Mouse (Mus musculus) bone marrow, adult 2 months (tissue): ENCODE results near the gene Mtmr14.

ENCODE experiments used
- CTCF ChIP-seq: fragments of 200-500 bp; IDR thresholded peaks from 2 replicates; pipeline ENCODE4 v1.5.1; 2011; ENCODE audit warnings: low read length, control low read depth; ENCODE audit not compliant: control insufficient read depth, insufficient read depth
- POLR2A ChIP-seq: fragments of 200-500 bp; IDR thresholded peaks from 2 replicates; pipeline ENCODE4 v1.6.1; 2011; ENCODE audit warnings: low read depth, mild to moderate bottlenecking, control low read depth, low read length, borderline replicate concordance; ENCODE audit not compliant: control insufficient read depth

- no peak for TF ChIP-seq POLR2A
- no peak for TF ChIP-seq CTCF
These were observed 11.8 kb upstream of the Mtmr14 start for GRCm38 (mm10) chr6:113225798-113226197.
